Mouse (Mus musculus): ENCODE data around the gene Fpr1. TPM values are rescaled to one million over a fixed set of nuclear protein-coding genes. Genes with fewer than 3 reads are reported as not detected.
"Not testable (repeated sequence)": the region's sequence is repeated elsewhere in the genome, so short reads cannot be mapped to it uniquely, and the experiment has no call there.

Gene Fpr1
- total RNA-seq (2014; fragmentation: Nextera tagmentation), result not detected in 2 replicates
- total RNA-seq (2017), result 1.1 and 2.9 TPM in 2 replicates

DNA sequence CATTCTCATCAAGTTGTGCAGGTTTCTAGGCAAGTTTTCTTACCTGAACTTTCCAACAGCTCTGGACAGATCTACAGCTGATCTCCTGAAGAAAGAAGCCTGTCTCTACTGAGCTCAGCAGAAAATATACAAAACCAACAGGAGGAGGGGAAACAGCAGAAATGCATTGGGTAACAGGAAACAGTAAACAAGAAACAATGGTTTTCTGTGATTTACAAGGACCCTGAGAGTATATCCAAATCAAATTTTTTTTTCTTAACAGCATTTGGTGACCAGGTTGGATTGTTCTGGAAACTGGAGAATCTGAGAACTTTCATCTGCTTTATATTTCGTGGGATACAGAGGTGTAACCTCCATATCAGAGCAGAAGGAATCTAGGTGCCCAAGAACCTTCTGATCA is at the start of gene Fpr1:
TSS of gene Fpr1 (minus strand) at position 101 of the 400 bp plus-strand sequence.
- no peak for ATAC-seq (replicated peaks; ENCODE audit: poor library complexity, severe bottlenecking)

GRCm38 (mm10) chr17:17917782-17918181 is 34.0 kb upstream of the Fpr1 start:
- ATAC-seq (replicated peaks; ENCODE audit: poor library complexity, severe bottlenecking), result no peak

DNA sequence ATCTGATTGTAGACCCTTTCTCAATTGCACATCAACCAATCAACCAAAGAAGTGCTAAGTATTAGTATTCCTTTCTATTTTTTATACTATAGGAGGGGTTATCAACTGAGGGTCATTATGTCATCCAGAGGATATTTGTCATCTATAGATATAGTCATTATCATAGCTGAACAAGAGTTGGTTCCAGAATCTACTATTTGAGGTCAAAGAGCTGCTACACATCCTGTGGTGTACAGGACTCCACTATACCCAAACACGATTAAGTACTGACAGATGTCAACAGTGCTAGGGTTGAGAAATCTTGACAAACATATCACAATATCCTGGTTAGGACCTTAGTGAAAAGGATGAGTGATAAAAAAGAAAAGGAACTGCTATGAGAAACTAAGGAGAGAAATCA is 33.6 kb upstream of the Fpr1 start:
- no peak for ATAC-seq (replicated peaks; ENCODE audit: poor library complexity, severe bottlenecking)

DNA sequence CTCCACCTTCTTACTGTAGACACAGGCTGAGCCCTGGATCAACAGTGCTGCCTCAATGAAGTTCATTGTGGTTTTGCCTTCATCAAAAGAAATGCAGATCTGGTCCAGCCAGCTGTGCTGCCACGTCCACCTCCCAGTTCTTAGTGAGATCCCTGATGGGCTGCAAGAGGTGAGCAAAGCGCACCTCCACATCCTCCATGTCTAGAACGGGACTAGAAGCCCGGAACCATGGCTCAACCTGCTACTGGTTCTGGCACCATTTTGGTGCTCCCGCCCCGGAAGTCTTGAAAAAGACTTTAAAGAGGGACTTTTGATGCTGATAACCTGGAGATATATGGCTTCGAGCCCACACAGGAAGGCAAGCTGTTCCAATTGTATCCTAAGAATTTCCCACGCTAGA is 28.9 kb upstream of the Fpr1 start:
- ATAC-seq (replicated peaks; ENCODE audit: poor library complexity, severe bottlenecking), result not testable (repeated sequence)

- peak; percentile 92 for ATAC-seq (replicated peaks; ENCODE audit: poor library complexity, severe bottlenecking)
Measured at GRCm38 (mm10) chr17:17909636-17910421, 26.1 kb upstream of the Fpr1 start.

- ATAC-seq (replicated peaks; ENCODE audit: poor library complexity, severe bottlenecking), result peak; percentile 86
Measured at GRCm38 (mm10) chr17:17900768-17901167, 17.0 kb upstream of the Fpr1 start.

DNA sequence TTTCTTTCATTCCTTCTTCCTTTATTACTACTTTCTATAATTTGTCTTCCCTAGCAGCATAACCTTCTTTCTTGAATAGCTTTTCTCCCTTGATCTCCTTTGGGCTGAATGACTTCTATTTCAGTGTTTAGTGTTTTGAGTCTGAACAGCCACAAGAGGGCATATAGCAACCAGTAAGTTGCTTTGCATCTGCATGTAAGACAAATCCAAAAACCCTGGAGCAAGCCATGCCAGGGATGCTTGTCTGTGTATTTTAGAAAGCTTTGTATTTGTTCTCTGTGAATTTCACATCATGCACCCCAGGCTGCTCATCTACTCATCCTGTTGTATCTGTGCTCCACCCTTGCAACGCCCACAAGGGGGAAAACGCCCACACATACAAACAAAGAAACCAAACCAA is 15.5 kb upstream of the Fpr1 start:
- no peak for ATAC-seq (replicated peaks; ENCODE audit: poor library complexity, severe bottlenecking)

DNA sequence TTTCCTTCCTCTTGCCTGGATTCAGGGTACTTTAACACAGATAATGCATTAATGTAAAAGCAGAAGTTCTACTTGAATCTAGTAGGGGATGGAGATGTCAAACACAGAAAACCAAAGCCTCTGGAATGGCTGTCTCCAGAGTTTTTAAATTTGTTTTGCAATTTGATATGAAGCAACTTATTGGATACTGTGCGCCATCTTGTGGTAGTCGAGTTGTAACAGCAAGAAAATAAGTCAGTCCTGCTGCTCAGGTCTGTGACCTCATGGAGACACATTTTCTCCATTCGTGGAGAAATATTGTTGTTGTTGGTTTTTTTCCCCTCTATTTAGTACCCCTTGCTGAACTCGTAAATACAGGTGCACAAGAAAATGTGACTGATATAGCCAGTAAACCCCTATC is 12.3 kb upstream of the Fpr1 start:
- ATAC-seq (replicated peaks; ENCODE audit: poor library complexity, severe bottlenecking), result peak; percentile 67

GRCm38 (mm10) chr17:17889732-17890425 is 6.1 kb upstream of the Fpr1 start:
- peak; percentile 83 for ATAC-seq (replicated peaks; ENCODE audit: poor library complexity, severe bottlenecking)

DNA sequence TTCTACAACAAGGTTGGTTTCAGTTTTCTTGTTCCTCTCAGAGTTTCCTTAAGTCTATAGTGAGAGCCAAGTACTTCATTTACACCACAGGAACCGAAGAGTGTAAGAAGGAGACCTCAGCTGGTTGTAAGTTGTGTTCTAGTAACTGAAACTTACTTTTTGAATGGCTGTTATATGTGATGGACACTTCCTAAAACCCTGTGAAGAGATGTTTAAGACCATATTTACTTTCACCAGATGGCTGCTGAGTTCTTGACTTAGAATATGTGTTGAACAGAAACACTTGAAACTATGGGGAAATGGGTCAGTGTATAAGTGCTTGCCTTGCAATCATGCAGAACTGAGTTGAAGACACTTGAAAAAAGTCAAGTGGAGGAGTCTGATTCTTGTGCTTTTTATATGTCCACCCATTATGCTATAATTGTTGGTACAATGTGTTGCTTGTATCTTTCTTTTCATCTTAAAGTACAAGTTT is 4.1 kb upstream of the Fpr1 start, which contains the start of the genes Fpr2 and Fpr3:
TSS of gene Fpr2 (plus strand) at position 51 of the 475 bp plus-strand sequence.
TSS of gene Fpr3 (plus strand) at position 79 of the 475 bp plus-strand sequence.
- peak; percentile 21 for ATAC-seq (replicated peaks; ENCODE audit: poor library complexity, severe bottlenecking)

DNA sequence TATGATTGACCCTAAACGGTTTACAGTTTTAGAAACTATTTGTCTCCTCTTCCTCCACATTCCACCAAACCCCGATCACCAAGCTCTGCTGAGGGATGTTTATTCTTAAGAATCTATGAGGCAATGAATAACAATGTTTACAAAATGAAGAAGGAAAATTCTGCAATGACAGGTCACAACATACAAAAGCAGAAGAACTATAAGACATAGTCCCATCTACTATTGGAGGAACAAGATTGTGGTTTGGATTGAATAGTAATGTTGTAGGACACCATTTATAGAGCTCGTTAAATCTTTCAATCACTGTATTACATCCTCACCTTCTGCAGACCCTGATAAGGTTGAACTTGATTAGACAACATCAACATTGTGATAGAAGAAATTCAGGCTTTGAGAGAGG is 1.1 kb downstream of the Fpr1 start:
- ATAC-seq (replicated peaks; ENCODE audit: poor library complexity, severe bottlenecking), result peak; percentile 36

DNA sequence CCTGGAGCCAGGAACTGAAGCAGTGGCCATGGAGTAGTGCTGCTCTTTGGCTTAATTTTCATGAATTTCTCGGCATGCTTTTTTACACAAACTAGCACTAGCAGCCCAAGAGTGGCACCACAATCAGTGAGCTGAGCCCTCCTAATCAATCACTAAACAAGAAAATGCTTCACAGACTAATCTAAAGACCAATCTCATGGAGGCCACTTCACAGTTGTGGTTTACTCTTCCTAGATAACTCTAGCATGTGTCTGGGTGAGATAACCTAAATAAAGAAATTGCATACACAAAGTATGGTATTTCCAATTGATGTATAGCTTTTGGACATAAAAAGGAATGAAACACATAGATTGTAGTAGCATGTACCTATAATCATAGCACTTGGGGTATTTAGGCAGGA is 4.4 kb downstream of the Fpr1 start:
- no peak for ATAC-seq (replicated peaks; ENCODE audit: poor library complexity, severe bottlenecking)

DNA sequence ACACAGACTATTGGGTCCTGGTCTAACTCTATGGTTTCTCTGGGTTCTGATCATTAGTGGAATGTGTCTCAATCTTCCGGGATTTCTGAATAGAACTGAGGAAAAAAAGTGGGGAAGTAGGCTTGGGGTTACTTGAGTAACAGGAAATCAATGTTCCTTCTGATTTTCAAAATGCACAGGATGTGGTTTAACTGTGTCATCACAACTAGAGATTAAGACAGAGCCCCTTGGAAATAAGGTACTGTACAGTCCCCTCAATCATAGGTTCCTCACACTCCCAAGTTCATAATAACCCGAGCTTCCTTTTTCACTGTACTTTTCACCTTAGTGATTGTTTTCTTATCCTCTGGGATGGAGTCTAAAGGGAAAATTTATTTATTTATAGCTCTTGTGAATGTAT is 12.0 kb downstream of the Fpr1 start:
- ATAC-seq (replicated peaks; ENCODE audit: poor library complexity, severe bottlenecking), result peak; percentile 85

GRCm38 (mm10) chr17:17870892-17871550 is 12.7 kb downstream of the Fpr1 start:
- ATAC-seq (replicated peaks; ENCODE audit: poor library complexity, severe bottlenecking), result peak; percentile 34; the same call in 1 of the 2 replicates

DNA sequence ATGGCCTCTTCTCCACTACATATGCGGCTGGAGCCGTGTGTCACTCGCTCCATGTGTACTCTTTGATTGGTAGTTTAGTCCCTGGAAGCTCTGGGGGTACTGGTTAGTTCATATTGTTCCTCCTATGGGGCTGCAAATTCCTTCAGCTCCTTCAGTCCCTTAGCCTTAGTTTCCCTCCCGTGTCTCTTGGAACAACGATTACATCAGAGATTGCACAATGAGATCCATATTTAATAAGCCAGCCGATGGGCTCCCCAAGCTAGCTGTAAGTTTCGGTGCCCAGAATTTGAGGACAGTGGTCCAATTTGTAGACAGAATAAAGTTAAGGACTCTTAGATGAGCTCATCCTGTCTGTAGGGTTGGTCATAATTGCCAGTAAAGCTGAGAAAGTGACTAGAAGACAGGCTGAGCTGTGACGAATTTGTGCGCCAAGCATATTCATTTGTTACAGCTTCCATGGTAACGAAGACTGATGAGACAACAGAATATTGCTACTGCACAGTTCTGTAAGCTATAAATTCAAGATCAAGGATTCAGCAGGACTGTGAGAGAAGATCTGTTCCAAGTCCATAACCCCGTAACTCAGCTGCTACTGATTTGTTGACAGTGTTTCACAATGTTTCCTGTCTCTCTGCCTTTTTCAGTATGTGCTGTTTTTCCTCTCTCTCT is 16.8 kb downstream of the Fpr1 start:
- peak; percentile 13; the same call in 1 of the 2 replicates for ATAC-seq (replicated peaks; ENCODE audit: poor library complexity, severe bottlenecking)

GRCm38 (mm10) chr17:17865168-17865567 is 18.6 kb downstream of the Fpr1 start:
- ATAC-seq (replicated peaks; ENCODE audit: poor library complexity, severe bottlenecking), result peak; percentile 84

GRCm38 (mm10) chr17:17862360-17862759 is 21.4 kb downstream of the Fpr1 start:
- ATAC-seq (replicated peaks; ENCODE audit: poor library complexity, severe bottlenecking), result no peak

DNA sequence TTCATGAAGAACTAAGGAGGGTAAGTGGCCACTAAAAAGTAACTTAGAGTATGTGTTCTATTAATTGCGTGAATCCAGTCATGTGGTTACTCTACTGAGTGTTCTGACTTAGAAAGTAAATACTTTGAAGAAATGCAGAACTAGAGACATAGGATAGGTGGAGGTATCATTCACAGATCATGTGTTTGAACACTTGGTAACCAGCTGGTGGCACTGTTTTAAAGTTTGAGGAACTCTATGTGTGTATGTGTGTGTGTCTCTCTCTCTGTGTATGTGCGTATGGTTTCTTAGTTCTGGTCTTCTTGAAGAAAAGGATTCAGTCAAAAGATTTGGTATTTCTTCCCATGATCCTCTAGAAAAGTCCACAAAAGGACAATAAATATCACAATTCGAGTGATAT is 23.6 kb downstream of the Fpr1 start:
- peak; percentile 74 for ATAC-seq (replicated peaks; ENCODE audit: poor library complexity, severe bottlenecking)

DNA sequence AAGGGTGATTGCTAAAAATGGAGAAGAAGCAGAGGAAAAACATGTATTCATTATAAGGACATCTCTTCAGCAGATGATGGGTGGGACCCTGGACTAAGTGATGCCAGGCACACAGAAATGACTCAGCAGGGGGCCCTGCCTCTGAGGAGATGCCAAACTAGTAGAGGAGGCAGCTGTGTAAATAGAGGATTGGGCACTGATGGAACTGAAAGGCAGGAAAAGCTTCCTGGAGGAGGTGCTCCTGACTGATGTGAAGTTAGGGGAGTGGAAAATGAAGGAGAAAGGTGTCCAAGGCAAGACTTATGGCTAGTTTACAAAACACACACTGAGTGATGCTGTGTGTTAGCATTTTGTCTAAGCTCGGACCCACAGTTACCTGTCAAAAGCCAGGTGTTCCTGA is 26.3 kb downstream of the Fpr1 start:
- ATAC-seq (replicated peaks; ENCODE audit: poor library complexity, severe bottlenecking), result no peak

GRCm38 (mm10) chr17:17856612-17857011 is 27.1 kb downstream of the Fpr1 start:
- no peak for ATAC-seq (replicated peaks; ENCODE audit: poor library complexity, severe bottlenecking)

Measured in granulocyte monocyte progenitor cell, adult 5-6 weeks (primary cell).